Mouse (Mus musculus): ENCODE data around the gene Ift74. TPM values are rescaled to one million over a fixed set of nuclear protein-coding genes. Genes with fewer than 3 reads are reported as not detected.

Gene Ift74
- polyA plus RNA-seq, 1 experiment from 2014 or later, result 20.1 TPM

MicroRNAs within 50 kb of the gene (microRNA counts, 519-probe panel; counts per million panel counts)
- 2,941 counts per million, percentile 71 among the panel's probes with 10 or more counts for microRNA mmu-miR-872

Small RNAs within 50 kb of the gene (microRNA-seq; reads per million reads assigned to microRNA genes)
- gene Mir872, result 2,334 reads per million, percentile 87 among the genes with 10 or more reads in this experiment

Other genes starting within 250 kb of the Ift74 start
- gene Gm10306, start 57.9 kb upstream of the Ift74 start, polyA plus RNA-seq (2015; fragmentation: Nextera tagmentation; extraction: Ambion mirVana), result not detected in 2 replicates
- gene Caap1, start 57.7 kb upstream of the Ift74 start, polyA plus RNA-seq (2015; fragmentation: Nextera tagmentation; extraction: Ambion mirVana), result 15.8 and 16.0 TPM in 2 replicates
- gene Plaa, start 11.2 kb upstream of the Ift74 start, polyA plus RNA-seq (2015; fragmentation: Nextera tagmentation; extraction: Ambion mirVana), result 66.4 and 67.4 TPM in 2 replicates
- gene Lrrc19, start 35.7 kb downstream of the Ift74 start, polyA plus RNA-seq (2015; fragmentation: Nextera tagmentation; extraction: Ambion mirVana), result 0.23 and 0.26 TPM in 2 replicates
- 7.6 and 9.6 TPM in 2 replicates for gene Tek, start 124.8 kb downstream of the Ift74 start, polyA plus RNA-seq (2015; fragmentation: Nextera tagmentation; extraction: Ambion mirVana)

Measured in neural tube, embryonic 15.5 days (tissue).